Mouse (Mus musculus) heart, adult 18-20 months (tissue): ENCODE measurements at regions not wholly inside any gene's neighbourhood (a gene's known extent, or its start where the extent isn't known, plus 50 kb on each side); places are given as distances from the start of the nearest gene placed in this dataset.
A peak's percentile ranks its signal among the peaks of the same experiment; 100 is the strongest.

Source experiments
- DNase-seq, 2 experiments: peaks; one replicate each; pipeline ENCODE4 v3.0.0; 2021 to 2022; ENCODE audit warnings: mixed read lengths in 1 of 2

GRCm38 (mm10) chr1:92284155-92284554 is 88.7 kb upstream of the Hdac4 start:
- DNase-seq: no peak

GRCm38 (mm10) chr1:92277199-92277747 is 81.8 kb upstream of the Hdac4 start:
- DNase-seq: no peak

- no peak for DNase-seq
Observed at GRCm38 (mm10) chr1:92275388-92275787, 79.9 kb upstream of the Hdac4 start.

- DNase-seq: no peak
Observed at GRCm38 (mm10) chr1:92273760-92274159, 78.3 kb upstream of the Hdac4 start.

GRCm38 (mm10) chr1:92271676-92272291 is 76.3 kb upstream of the Hdac4 start:
- no peak for DNase-seq

GRCm38 (mm10) chr1:92270486-92271058 is 75.1 kb upstream of the Hdac4 start:
- DNase-seq: peak; percentile 29 to 34

- no peak for DNase-seq
Observed at GRCm38 (mm10) chr1:92269464-92269863, 74.0 kb upstream of the Hdac4 start.

GRCm38 (mm10) chr1:92264941-92265340 is 69.4 kb upstream of the Hdac4 start:
- DNase-seq: peak; percentile 41 to 43

GRCm38 (mm10) chr1:92259715-92260392 is 64.4 kb upstream of the Hdac4 start:
- DNase-seq: no peak

GRCm38 (mm10) chr1:92258026-92258425 is 62.5 kb upstream of the Hdac4 start:
- no peak for DNase-seq

GRCm38 (mm10) chr1:92253086-92253485 is 57.6 kb upstream of the Hdac4 start:
- no peak for DNase-seq

GRCm38 (mm10) chr1:92250594-92251463 is 55.3 kb upstream of the Hdac4 start:
- DNase-seq: no peak
